Mouse (Mus musculus): Measurements from ENCODE around the gene Ssbp3. TPM values are rescaled to one million over a fixed set of nuclear protein-coding genes. Genes with fewer than 3 reads are reported as not detected.

Gene Ssbp3
- polyA plus RNA-seq, 1 experiment from 2014 or later: 81.5 TPM

DNA sequence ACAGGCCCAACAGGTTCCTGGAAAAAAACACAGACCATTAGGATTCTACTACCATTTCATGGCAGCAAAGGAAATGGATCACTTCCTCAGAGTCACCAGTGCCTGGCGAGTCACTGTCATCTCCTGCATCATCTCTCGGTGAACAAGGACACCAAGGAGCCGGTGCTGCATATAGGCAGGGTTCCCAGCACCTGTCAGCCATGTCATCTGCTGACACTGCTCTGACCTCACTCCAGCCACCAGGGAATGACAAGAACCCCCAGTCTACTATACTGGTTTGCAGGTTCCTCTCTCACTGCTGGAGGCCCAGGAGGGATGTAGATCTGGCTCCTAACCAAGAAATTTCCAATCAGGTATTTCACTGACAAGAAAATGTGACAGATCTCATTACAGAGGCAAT lies 145.6 kb downstream of the Ssbp3 start:
- no peaks in the 10 kb centered on the region for H3K27me3 ChIP-seq (ENCODE audit: control insufficient read depth, insufficient read depth, low read length)
- no peak overlapping the region for H3K4me3 ChIP-seq (ENCODE audit: low read length)
- no peak for ATAC-seq (ENCODE audit: low FRiP score, low TSS enrichment)
- no peak overlapping the region for H3K9ac ChIP-seq (ENCODE audit: low read depth, low read length)
- H3K27ac ChIP-seq (ENCODE audit: low read depth, low read length): 0 out of 2 replicates have a peak overlapping the region, but pooled peaks have one; percentile 11
- H3K4me2 ChIP-seq (replicated peaks; ENCODE audit: low read depth, low read length): no peak overlapping the region
- H3K36me3 ChIP-seq (ENCODE audit: control insufficient read depth, insufficient read depth, low read length): peaks cover 56% of the 10 kb centered on the region
- H3K9me3 ChIP-seq (ENCODE audit: control insufficient read depth, low read length): no peaks in the 10 kb centered on the region
- WGBS: 79% methylated on average over 3 of the region's 3 CpGs
- no peaks in the 10 kb centered on the region for H3K4me1 ChIP-seq (ENCODE audit: control insufficient read depth, insufficient read depth, low read length)

DNA sequence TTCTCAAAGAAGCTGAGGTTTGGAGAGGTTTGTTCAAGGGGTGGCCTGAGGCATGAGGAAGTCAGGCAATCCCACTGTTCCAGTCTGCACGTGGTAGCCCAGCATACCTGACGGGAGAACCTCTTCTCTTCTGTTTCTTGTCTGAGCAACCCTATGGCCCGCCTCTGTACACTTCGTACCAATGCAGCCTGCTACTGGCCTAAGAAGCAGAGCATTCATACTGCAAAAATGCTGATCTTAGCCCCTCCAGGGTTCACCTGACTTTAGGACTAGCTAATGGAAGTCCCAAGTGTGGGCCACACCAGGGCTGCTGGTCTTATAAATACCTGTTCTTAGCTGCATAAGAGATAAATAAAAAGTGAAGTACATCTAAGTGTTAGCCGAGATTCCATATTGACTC lies 147.8 kb downstream of the Ssbp3 start:
- Histone ChIP-seq H3K4me1 (ENCODE audit: control insufficient read depth, insufficient read depth, low read length) (no peaks in the 10 kb centered on the region), H3K4me3 (ENCODE audit: low read length) (no peak overlapping the region), H3K36me3 (ENCODE audit: control insufficient read depth, insufficient read depth, low read length) (peaks cover 74% of the 10 kb centered on the region), H3K27ac (ENCODE audit: low read depth, low read length) (no peak overlapping the region), H3K4me2 (replicated peaks; ENCODE audit: low read depth, low read length) (no peak overlapping the region), H3K27me3 (ENCODE audit: control insufficient read depth, insufficient read depth, low read length) (no peaks in the 10 kb centered on the region), H3K9ac (ENCODE audit: low read depth, low read length) (no peak overlapping the region), H3K9me3 (ENCODE audit: control insufficient read depth, low read length) (no peaks in the 10 kb centered on the region)
- no peak for ATAC-seq (ENCODE audit: low FRiP score, low TSS enrichment)
- WGBS: 85% methylated on average over 5 of the region's 5 CpGs

DNA sequence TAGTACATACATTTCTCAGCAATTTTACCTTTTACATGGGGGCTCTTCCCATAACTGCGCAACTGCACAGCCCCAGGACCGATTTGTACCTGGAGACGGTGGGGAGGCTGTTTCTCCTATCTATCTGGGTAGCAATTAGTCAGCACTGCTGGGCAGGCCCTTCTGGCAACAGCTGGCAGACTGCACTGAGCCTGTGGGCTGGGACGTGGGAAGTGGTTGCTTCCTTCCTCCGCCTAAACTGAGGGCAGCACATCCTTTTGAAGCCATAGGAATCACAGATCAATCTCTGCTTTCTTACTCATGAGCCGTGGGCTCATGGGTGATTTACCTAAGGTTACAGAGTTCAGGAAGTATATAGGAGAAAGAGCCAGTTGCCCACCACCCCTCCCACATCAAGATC lies 148.3 kb downstream of the Ssbp3 start:
- no peak for ATAC-seq (ENCODE audit: low FRiP score, low TSS enrichment)
- no peak overlapping the region for H3K4me3 ChIP-seq (ENCODE audit: low read length)
- 80% methylated on average over 6 of the region's 6 CpGs for WGBS

DNA sequence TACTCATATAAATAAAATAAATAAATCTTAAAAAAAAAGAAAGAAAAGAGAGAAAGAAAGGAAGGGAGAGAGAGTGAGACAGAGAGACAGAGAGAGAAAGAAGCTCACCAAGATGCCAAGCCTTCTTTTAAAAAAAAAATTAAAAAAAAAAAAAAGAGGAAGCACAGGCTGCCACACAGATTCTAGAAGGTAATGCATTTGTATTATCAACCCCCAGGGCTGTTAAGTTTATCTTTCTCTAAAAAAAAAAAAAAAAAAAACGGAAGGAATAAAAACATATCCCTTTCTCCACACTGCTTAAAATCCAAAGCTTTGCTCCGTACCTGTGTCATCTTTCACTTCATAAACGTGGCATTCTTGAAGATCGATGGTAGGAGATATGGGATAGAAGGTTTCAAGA lies 151.1 kb downstream of the Ssbp3 start:
- WGBS: 88% methylated on average over 4 of the region's 4 CpGs
- Histone ChIP-seq H3K4me2 (replicated peaks; ENCODE audit: low read depth, low read length) (no peak overlapping the region), H3K36me3 (ENCODE audit: control insufficient read depth, insufficient read depth, low read length) (peaks cover 70% of the 10 kb centered on the region), H3K27ac (ENCODE audit: low read depth, low read length) (no peak overlapping the region), H3K9me3 (ENCODE audit: control insufficient read depth, low read length) (no peaks in the 10 kb centered on the region), H3K9ac (ENCODE audit: low read depth, low read length) (no peak overlapping the region), H3K4me1 (ENCODE audit: control insufficient read depth, insufficient read depth, low read length) (peaks cover 6% of the 10 kb centered on the region), H3K4me3 (ENCODE audit: low read length) (no peak overlapping the region), H3K27me3 (ENCODE audit: control insufficient read depth, insufficient read depth, low read length) (no peaks in the 10 kb centered on the region)
- no peak for ATAC-seq (ENCODE audit: low FRiP score, low TSS enrichment)

More for the DNA sequence above, 148.3 kb downstream of the Ssbp3 start:
- H3K36me3 ChIP-seq (ENCODE audit: control insufficient read depth, insufficient read depth, low read length): peaks cover 78% of the 10 kb centered on the region
- no peak overlapping the region for H3K27ac ChIP-seq (ENCODE audit: low read depth, low read length)
- H3K9ac ChIP-seq (ENCODE audit: low read depth, low read length): no peak overlapping the region
- no peaks in the 10 kb centered on the region for H3K9me3 ChIP-seq (ENCODE audit: control insufficient read depth, low read length)
- no peaks in the 10 kb centered on the region for H3K4me1 ChIP-seq (ENCODE audit: control insufficient read depth, insufficient read depth, low read length)
- H3K27me3 ChIP-seq (ENCODE audit: control insufficient read depth, insufficient read depth, low read length): no peaks in the 10 kb centered on the region
- no peak overlapping the region for H3K4me2 ChIP-seq (replicated peaks; ENCODE audit: low read depth, low read length)

DNA sequence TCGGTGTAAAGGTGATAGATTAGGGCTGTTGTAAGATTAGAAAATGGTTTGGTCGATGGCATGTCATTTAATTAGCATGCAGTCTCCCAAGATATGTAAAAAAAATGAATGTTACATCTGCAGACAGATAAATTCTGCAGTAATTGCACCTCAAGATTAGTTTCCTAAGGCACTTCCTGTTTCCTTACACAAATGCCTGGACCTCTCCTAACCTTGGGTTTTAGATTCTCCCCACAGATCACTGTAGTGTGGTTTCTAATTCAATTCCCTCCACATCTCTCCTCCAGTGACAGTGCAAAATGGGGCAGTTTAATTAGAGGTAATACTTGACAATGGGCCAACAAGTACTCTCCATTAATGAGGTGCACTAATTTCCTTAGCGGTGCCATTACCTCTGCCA lies 152.7 kb downstream of the Ssbp3 start:
- H3K36me3 ChIP-seq (ENCODE audit: control insufficient read depth, insufficient read depth, low read length): peaks cover 54% of the 10 kb centered on the region
- no peak for ATAC-seq (ENCODE audit: low FRiP score, low TSS enrichment)
- 92% methylated on average over 3 of the region's 3 CpGs for WGBS

DNA sequence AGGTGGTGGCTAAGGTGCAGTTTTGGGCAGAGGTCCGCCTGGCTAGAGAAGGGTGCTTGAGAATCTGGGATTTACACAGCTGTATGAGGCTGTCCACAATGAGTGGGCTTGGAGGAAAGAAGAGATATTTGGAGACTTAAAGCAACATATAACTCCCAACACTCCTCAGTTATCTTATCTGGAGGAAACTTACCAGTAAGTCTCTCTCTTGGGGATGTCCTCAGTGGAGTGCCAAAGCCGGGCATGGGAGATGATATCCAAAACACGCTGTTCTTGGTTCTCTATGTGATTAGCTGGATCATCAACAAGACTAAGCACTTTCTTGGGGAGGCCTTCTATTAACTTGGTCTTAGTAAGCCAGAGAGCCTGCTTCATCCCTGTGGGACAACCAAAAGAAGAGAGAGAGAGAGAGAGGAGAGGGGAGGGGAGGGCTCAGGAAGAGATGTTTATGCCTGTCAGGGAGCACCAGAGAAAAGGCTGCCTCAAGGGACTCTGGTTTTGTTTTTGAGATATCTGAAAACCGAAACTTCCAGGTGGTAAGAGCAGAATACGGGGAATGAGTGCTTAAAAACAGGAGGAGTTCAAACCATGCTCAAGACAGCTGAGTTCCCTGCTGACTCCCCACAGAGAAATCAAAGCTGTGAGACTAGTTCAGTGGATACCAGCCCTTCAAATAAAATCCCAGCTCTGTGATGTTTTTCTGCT lies 154.0 kb downstream of the Ssbp3 start:
- WGBS: 87% methylated on average over 5 of the region's 5 CpGs
- Histone ChIP-seq H3K4me3 (ENCODE audit: low read length) (no peak overlapping the region), H3K9me3 (ENCODE audit: control insufficient read depth, low read length) (no peaks in the 10 kb centered on the region), H3K4me2 (replicated peaks; ENCODE audit: low read depth, low read length) (no peak overlapping the region), H3K27me3 (ENCODE audit: control insufficient read depth, insufficient read depth, low read length) (no peaks in the 10 kb centered on the region), H3K36me3 (ENCODE audit: control insufficient read depth, insufficient read depth, low read length) (peaks cover 41% of the 10 kb centered on the region), H3K4me1 (ENCODE audit: control insufficient read depth, insufficient read depth, low read length) (peaks cover 6% of the 10 kb centered on the region), H3K27ac (ENCODE audit: low read depth, low read length) (no peak overlapping the region), H3K9ac (ENCODE audit: low read depth, low read length) (no peak overlapping the region)
- ATAC-seq (ENCODE audit: low FRiP score, low TSS enrichment): no peak

More for the DNA sequence above, 152.7 kb downstream of the Ssbp3 start:
- no peaks in the 10 kb centered on the region for H3K27me3 ChIP-seq (ENCODE audit: control insufficient read depth, insufficient read depth, low read length)
- no peaks in the 10 kb centered on the region for H3K9me3 ChIP-seq (ENCODE audit: control insufficient read depth, low read length)
- H3K27ac ChIP-seq (ENCODE audit: low read depth, low read length): no peak overlapping the region
- H3K9ac ChIP-seq (ENCODE audit: low read depth, low read length): no peak overlapping the region
- no peak overlapping the region for H3K4me3 ChIP-seq (ENCODE audit: low read length)
- H3K4me2 ChIP-seq (replicated peaks; ENCODE audit: low read depth, low read length): no peak overlapping the region
- H3K4me1 ChIP-seq (ENCODE audit: control insufficient read depth, insufficient read depth, low read length): peaks cover 6% of the 10 kb centered on the region

DNA sequence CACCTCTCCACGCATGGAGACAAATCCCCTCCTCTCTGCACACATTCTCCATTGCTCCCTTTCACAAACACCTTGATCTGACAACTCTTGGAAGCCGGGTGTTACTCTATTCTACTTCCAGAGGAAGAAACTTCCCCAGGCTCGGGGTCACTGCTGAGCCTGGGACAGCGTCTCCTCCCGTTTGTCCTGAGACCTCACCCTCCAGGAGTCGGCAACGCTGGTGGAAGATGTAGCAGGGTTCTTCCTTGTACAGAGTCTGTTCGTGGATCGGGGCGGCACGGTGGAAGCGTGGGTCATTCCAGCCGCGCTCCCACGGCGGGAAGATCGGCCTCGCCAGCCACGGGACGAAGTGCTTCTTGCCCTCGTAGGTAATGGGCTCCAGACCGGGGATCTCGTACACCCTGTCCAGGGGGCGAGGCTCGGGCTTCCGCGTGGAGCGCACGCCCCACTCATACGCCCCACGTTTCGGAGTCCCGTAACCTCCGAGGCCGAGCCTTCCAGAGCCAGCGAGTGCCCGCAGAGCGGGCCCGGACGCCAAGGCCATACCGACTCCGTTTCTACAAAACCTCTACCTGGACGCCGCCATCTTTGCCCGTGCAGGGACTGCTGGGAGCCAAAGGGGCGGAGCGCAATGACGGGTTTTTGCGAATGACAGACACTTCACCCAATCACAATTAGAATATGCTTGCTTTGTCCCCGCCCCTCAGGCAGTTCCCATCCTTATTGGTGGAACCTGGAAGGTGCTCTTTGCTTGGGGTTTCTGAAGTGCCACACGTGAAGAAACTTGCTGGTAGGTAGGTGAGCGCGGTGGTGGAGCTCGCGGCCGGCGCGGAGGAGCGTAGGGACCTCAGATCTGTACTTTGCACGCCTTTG lies 156.0 kb downstream of the Ssbp3 start, which contains the start of the genes Mrpl37 and Cyb5rl:
Gene Mrpl37, minus strand, starts transcription at position 617 of the 873 bp plus-strand sequence.
Gene Cyb5rl, plus strand, starts transcription at position 737 of the 873 bp plus-strand sequence.
- peak; percentile 99 for ATAC-seq (ENCODE audit: low FRiP score, low TSS enrichment)
- Histone ChIP-seq H3K9ac (ENCODE audit: low read depth, low read length) (peak within 1 kb of the TSS; percentile 88), H3K9me3 (ENCODE audit: control insufficient read depth, low read length) (no peaks in the 10 kb centered on the region), H3K4me2 (replicated peaks; ENCODE audit: low read depth, low read length) (peak within 1 kb of the TSS; percentile 87), H3K4me1 (ENCODE audit: control insufficient read depth, insufficient read depth, low read length) (peaks cover 6% of the 10 kb centered on the region), H3K27ac (ENCODE audit: low read depth, low read length) (peak within 1 kb of the TSS; percentile 76; the same call in 1 of the 2 replicates), H3K27me3 (ENCODE audit: control insufficient read depth, insufficient read depth, low read length) (no peaks in the 10 kb centered on the region), H3K36me3 (ENCODE audit: control insufficient read depth, insufficient read depth, low read length) (peaks cover 24% of the 10 kb centered on the region), H3K4me3 (ENCODE audit: low read length) (peak within 1 kb of the TSS; percentile 95)
- under 1% methylated on average over 60 of the region's 60 CpGs for WGBS

DNA sequence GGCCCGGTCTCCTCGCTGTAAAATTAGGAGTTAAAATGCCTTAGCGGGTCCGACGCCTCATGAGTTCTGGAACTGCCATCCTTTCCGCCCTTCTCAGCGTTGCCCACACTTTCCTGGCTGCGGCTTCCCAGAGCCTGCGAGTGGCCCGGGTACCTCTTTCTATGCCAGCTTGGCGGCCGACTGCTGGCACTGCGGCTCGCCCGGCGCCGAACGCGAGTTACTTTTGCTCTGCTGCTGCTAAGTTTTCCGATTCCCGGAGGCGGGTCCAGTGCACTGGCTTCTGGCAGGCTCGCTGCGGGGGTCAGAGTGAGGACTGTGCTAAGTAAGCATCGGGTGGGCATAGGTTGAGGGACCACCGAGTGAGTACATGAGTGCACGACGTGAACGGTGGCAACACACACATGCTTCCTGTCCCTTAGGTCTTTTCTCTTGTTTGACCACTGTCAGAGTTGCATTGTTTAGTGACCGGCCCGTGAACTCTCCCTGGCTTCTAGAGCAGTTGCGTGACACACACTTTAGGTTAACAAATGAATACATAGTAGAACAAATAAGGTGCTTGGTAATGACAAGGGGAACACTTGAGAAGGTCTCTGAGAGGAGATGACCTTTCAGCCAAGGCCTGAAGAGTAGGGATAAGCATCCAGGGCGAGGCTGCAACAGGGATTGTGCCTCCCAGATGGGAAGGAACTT lies 156.8 kb downstream of the Ssbp3 start:
- Histone ChIP-seq H3K9ac (ENCODE audit: low read depth, low read length) (peak overlapping the region; percentile 88), H3K4me2 (replicated peaks; ENCODE audit: low read depth, low read length) (peak overlapping the region; percentile 87), H3K4me1 (ENCODE audit: control insufficient read depth, insufficient read depth, low read length) (peaks cover 6% of the 10 kb centered on the region), H3K9me3 (ENCODE audit: control insufficient read depth, low read length) (no peaks in the 10 kb centered on the region), H3K36me3 (ENCODE audit: control insufficient read depth, insufficient read depth, low read length) (peaks cover 18% of the 10 kb centered on the region), H3K27ac (ENCODE audit: low read depth, low read length) (no peak overlapping the region), H3K27me3 (ENCODE audit: control insufficient read depth, insufficient read depth, low read length) (no peaks in the 10 kb centered on the region), H3K4me3 (ENCODE audit: low read length) (peak overlapping the region; percentile 95)
- 5% methylated on average over 33 of the region's 33 CpGs for WGBS
- ATAC-seq (ENCODE audit: low FRiP score, low TSS enrichment): peak; percentile 22
